Mouse (Mus musculus) B cell, adult 2 months (primary cell): ENCODE data around the gene Tnfrsf14.

Experiments
- DNase-seq, 2 experiments: peaks; one replicate each; pipeline ENCODE4 v3.0.0; 2022

Gene Tnfrsf14

DNA sequence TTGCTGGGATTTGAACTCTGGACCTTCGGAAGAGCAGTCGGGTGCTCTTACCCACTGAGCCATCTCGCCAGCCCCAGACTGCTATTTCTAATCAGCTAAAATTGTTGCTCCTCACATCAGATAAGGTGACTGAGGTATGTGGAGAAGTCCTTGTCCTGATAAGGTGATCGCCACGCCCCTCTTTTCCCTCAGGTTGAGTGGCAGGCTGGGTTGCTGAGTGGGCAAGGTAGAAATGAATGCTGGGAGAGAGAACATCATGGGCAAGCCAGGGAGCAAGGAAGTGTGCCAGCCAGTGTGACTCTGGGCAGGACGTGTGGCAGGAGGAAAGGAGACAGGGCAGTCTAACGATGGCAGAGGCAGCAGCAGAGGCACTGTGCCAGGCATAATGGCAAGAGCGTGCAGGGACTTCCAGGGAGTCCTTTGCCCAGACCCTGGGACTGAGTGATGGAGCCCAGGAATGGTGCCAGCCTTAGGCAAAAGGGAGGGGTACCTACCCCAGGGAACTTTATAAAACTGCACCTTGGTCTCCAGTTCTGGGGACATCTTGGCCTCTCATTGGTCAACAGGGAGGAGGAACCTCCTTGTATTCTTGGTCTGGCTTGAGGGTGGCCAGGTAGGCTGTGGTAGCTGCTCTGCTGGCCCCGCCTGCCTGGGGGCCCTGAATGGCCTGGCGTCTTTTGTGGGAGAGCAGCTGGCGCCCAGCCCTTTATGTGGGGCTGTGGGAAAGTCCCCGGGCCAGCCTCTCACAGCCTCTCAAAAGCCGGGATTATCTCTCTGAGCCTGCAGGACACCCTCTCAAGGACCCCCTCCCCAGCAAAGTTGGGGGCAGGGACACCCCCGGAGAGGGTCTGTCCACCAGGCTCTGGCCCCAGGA is 19.9 kb upstream of the Tnfrsf14 start:
- no peak for DNase-seq

DNA sequence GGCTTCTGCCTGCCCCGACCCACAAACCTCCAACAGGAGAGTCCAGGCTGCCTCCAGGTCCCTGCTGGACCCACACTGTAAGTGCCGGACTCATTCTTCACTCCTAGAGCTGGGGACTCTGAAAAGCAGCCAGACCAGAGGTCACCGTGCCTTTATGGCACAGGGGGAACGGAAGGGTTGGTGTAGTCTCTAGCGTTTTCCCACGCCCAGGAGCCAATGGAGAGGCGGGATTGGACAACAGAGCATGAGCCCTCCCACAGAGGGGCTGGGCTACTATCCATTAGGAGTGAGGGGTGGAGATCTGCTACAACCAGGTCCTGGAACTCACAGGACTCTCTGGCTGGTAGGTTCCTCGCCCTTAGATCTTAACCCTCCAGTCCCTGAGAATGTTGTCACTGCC is 18.0 kb upstream of the Tnfrsf14 start:
- DNase-seq, result no peak

DNA sequence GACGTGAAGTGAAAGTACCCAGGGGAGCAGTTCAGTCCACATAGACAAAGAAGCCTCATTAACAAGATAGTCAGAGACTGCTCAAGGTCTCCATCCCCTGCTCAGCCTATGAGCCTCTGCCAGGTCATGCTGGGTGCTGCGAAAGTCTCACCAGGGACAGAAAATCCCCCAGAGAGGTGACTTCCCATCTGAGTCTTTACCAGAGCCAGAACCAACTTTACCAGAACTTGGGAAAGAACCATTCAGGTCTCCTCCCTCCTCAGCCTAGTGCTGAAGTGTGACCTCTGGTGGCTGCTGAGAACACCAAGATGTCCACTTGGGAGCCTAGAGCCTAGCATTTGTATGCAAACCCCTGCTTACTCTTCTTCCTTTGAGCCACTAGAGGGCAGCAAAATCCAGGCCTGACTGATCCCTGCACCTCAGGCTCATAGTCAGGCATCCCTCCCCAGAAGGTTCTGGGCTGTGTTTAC is 15.8 kb upstream of the Tnfrsf14 start:
- DNase-seq, result peak; percentile 76 to 77

DNA sequence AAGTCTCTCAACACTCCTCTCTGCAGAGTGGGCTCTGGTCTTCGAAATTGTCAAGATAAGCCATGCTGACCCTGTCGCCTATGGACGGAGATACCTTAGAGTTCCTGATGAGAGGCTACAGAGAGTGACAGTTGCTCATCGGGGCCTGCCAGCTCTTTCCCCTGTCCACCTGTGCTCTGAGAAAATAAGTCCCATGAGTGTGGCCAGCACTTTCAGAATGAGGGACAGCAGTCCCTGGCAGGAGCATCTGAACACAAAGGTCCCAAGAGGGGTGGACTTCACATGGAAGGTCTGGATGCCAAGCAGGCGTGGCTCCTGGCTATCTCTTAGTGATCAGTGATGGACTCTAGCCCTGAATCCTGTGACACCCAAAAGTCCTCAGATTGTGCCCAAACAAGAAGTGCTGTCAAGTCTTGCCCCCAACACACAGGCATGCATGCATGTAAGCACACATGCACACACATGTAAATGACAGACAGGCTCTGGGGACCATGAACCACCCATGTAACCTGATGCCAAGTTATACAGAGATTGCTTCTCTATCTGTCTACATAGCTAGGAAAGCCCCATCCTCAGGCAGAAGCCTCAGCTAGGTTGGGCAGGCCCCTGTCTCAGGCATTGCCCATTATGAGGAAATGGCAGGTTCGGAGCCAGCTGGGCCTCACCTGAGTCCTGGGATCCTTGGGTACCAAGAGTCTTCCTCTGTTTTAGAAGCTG is 15.1 kb upstream of the Tnfrsf14 start:
- no peak for DNase-seq

DNA sequence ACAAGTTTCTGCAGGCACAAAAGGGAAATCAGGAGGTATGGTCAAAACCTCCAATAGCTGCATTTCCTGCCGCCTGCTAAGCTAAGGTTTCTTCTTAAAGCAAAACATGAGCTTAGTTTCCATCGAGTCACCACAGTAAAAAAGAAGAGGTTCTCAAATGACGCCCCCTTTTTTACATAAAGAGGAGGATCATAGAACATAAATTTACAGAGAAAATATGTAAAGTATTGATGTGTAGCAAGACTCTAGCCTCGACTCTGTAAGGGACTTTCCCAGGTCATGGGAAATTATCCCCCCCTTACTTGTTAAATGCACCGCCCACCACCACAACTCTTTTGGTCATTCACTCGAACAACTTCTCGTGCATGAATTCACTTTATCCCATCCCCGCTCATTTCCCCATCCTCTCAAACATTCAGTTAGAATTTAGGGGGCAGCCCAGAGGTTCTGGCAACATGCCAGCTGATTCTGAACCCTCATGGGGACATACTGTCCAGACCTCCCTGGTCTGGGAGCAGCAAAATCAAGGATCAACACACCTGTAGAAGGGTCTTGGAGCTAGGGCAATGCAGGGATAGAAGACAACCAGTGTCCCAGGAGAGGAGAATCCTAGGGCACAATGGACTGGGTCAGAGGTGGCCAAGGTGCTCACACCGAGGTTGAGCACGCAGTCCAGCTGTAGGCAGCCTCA is 14.4 kb upstream of the Tnfrsf14 start:
- peak in 1 of 2 experiments; percentile 36 for DNase-seq

DNA sequence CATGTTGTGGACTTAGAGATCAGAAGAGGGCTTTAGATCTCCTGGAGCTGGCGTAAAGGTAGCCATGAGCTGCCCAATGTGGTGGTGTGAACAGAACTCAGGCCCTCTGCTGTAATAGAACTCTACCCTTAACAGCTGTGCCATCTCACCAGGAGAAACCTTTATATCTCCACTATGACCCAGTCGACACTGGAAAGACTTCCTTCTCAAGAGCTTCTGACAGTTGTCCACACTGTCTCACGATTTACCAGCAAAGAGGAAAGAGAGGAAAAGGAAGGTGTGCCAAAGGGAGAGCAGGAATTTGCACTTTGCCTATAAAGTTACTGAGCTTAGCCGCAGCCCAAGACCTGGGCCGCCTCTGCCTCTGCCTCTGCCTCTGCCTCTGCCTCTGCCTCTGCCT is 13.5 kb upstream of the Tnfrsf14 start:
- DNase-seq, result no peak

GRCm38 (mm10) chr4:154940156-154940555 is 11.8 kb upstream of the Tnfrsf14 start:
- peak; percentile 45 to 50 for DNase-seq

DNA sequence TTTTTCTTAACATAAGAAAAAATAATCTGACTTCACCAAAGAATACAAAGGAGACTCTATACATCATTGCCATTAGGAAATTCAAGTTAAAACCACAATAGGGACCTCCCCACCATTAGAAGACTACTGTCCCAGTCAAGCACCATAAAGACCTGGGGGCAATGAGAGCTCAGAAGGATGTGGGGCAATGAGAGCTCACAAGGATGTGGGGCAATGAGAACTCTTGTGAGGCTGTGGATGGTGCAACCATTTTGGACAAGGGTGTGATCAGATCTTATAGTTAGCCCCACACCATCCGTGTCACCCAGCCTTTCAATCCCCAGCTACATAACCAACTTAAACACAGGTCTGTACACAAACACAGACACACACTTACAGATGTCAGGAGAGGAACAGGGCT is 9.4 kb upstream of the Tnfrsf14 start:
- no peak for DNase-seq

GRCm38 (mm10) chr4:154936542-154937255 is 8.3 kb upstream of the Tnfrsf14 start:
- DNase-seq, result no peak

- DNase-seq, result no peak
Observed at GRCm38 (mm10) chr4:154935788-154936187, 7.4 kb upstream of the Tnfrsf14 start.

GRCm38 (mm10) chr4:154934800-154935199 is 6.4 kb upstream of the Tnfrsf14 start:
- no peak for DNase-seq

DNA sequence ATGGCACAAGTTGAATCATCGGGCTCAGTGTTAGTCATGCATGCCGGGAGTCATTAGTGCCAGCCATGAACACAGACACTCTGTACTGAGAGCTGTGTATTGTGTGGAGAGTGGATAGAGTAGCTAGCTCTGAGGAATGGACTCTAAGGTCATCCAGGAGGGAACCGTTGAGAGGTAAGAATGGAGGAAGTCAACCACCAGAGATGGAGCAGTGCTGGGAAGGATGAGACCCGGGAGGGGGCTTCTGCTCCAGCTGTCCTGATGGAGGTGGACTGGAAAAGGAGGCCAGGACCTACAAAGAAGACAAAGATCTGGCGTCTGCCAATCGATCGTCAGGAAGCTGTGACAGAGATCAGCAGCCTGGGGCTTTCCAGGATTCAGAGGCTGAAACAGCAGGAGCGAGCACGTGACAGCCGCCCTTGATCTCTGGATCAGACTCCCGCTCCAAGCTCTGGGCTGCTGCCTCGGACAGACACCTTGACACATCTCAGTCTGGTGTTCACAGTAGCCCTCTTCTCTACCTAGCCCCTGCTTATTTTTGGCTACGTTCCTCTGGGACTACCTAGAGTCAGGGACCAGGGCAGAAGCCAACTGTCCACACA is 5.0 kb upstream of the Tnfrsf14 start:
- no peak for DNase-seq

DNA sequence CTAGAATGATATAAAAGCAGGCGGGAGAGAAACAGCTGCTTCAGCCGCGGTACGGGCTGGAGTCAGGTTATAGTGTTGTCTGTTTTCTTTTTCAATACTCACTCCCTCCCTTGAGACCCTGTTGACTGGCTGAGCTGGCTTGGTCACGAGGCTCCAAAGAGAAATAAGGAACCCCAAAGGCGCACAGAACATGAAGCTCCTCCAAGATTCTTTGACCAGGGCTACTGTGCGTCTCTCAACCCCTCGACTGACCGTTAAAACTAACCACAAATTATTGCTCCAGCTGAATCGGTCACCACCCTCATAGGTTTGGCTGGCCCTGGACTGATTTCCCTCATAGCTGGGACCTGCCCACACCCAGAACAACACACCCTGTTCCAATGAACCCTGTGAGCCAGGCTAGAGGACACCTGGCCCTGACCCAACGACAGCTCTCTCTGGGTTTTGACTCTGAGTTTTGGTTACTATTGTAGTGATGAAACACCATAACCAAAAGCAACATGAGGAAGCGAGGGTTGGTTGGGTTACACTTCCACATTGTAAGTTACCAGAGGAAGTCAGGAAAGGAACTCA is 811 bp upstream of the Tnfrsf14 start:
- DNase-seq, result peak; percentile 50 to 54

DNA sequence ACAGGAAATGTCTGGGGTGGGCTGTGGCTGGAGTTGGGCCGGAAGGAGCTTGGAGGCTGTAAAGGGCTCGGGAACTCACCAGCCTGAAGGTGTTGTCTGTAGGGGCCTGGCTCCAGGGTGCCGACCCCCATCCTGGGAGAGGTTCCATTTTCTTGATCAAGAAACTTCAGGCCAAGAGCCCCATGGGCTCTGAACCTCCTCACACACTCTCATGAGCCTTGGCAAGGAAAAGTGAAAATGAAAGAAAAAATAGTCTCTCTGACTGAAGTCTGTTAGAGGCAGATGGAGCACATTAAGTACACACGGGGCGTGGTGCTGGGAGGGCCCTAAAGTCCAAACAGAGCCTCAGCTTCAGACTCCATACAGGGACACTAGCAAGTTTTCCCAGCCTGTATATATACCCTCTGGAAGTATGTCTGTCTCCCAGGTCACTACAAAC is 445 bp downstream of the Tnfrsf14 start:
- peak; percentile 58 to 59 for DNase-seq

- peak in 1 of 2 experiments; percentile 21 for DNase-seq
Observed at GRCm38 (mm10) chr4:154926969-154927898, 1.1 kb downstream of the Tnfrsf14 start.

DNA sequence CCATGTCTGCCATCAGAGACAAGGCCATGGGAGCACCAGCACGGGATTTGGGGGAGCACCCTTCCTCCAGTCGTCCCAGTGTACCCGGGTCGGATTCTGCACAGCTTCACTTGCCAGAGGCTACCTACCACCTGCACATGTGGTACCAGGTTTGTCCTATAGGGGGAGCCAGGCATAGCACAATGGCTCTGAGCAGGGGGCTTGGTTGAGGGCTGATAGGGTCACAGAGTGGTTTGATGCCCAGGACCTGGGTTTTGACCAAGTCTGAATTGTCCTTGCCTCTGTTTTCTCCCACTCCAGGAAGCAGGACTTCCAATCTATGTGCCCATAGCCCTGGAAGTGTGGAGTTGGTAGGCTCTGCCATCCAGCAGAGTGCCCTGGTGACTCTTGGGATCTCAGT is 3.0 kb downstream of the Tnfrsf14 start:
- peak; percentile 80 to 82 for DNase-seq

GRCm38 (mm10) chr4:154922931-154923330 is 5.4 kb downstream of the Tnfrsf14 start:
- no peak for DNase-seq

GRCm38 (mm10) chr4:154922291-154922690 is 6.1 kb downstream of the Tnfrsf14 start:
- DNase-seq, result no peak

DNA sequence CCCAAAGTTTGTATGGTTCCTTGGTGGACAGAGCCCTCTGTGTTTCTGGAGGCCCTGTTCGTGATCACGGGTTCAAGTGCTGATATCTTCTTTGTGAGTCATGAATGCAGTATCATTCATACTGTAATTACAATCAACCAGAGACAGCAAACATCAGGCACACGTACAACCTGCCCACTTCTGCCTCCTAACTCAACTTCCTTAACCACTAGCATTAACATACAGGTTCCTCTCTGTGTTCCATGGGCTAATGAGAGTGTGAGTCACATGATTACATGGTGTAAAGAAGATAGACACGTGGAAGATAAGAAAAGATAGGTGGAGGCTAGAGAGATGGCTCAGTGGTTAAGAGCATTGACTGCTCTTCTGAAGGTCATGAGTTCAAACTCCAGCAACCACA is 11.7 kb downstream of the Tnfrsf14 start:
- no peak for DNase-seq

DNA sequence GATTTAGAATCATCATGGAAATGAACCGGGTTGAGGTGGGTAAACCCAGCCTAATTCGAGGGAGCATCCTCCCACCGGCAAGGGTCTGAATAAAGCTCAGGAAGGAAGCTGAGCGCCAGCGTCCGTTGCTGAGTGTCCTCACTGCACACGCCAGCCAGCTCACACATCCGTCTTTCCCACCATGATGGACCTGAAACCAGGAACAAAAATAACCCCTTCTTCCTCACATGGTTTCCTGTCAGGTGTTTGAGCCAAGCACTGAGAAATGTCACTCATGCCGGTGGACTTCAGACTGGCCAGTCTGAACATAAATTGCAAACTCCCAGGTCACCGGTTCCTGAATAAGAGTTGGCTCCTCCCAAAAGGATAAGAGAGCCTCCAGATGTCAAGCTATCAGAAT is 13.1 kb downstream of the Tnfrsf14 start:
- no peak for DNase-seq

- DNase-seq, result no peak
Observed at GRCm38 (mm10) chr4:154914707-154915106, 13.7 kb downstream of the Tnfrsf14 start.
